Mouse (Mus musculus) heart, postnatal 0 days (tissue): Measurements from ENCODE around the gene Cldn4. TPM values are rescaled to one million over a fixed set of nuclear protein-coding genes. Genes with fewer than 3 reads are reported as not detected.
A peak's percentile ranks its signal among the peaks of the same experiment; 100 is the strongest.

Experiments
- ATAC-seq: fragments of 200-750 bp; cut with Nextera tagmentation; 2 replicates; pipeline ENCODE4 v1.8.0; 2017; ENCODE audit warnings: low read depth, moderate number of reproducible peaks, moderate library complexity; ENCODE audit not compliant: insufficient read depth
- DNase-seq: peaks from one replicate; pipeline ENCODE4 v3.0.0-alpha.2; 2016; ENCODE audit warnings: low spot score
- H3K27ac ChIP-seq: fragments of 300-500 bp; sonication (generic); 2 replicates; pipeline ENCODE4 v1.5.1; 2014; ENCODE audit warnings: low read depth, mild to moderate bottlenecking
- H3K27me3 ChIP-seq: fragments of 300-500 bp; sonication (generic); 2 replicates; pipeline ENCODE4 v1.6.1; 2014; ENCODE audit warnings: low read length, mixed read lengths; ENCODE audit not compliant: control insufficient read depth, insufficient read depth
- H3K36me3 ChIP-seq: fragments of 300-500 bp; sonication (generic); replicated peaks from 2 replicates; pipeline ENCODE4 v1.6.1; 2014; ENCODE audit warnings: low read length, mixed read lengths; ENCODE audit not compliant: control insufficient read depth, insufficient read depth
- H3K4me1 ChIP-seq: fragments of 300-500 bp; sonication (generic); 2 replicates; pipeline ENCODE4 v1.6.1; 2014; ENCODE audit warnings: antibody characterized with exemption; ENCODE audit not compliant: control insufficient read depth, insufficient read depth
- H3K4me2 ChIP-seq: fragments of 300-500 bp; sonication (generic); 2 replicates; pipeline ENCODE4 v1.6.1; 2014; ENCODE audit warnings: low read depth, mild to moderate bottlenecking, low read length, moderate library complexity
- H3K4me3 ChIP-seq: fragments of 300-500 bp; sonication (generic); 2 replicates; pipeline ENCODE4 v1.5.1; 2014; ENCODE audit warnings: low read depth, low read length
- H3K9ac ChIP-seq: fragments of 300-500 bp; sonication (generic); replicated peaks from 2 replicates; pipeline ENCODE4 v1.6.1; 2014; ENCODE audit warnings: low read depth, low read length, mixed read lengths
- H3K9me3 ChIP-seq: fragments of 300-500 bp; sonication (generic); replicated peaks from 2 replicates; pipeline ENCODE4 v1.6.1; 2016; ENCODE audit warnings: low read length; ENCODE audit not compliant: control insufficient read depth
- CTCF ChIP-seq: IDR thresholded peaks from 2 replicates; pipeline ENCODE4 v1.5.1; 2016; ENCODE audit warnings: antibody characterized with exemption, control low read depth, low read depth
- EP300 ChIP-seq: IDR thresholded peaks from 2 replicates; pipeline ENCODE4 v1.6.1; 2016; ENCODE audit warnings: antibody characterized with exemption, low read depth
- WGBS: fragments of 180-500 bp; shearing (Covaris S2); extraction: QIAGEN DNeasy Blood & Tissue Kit; methylation state at CpG from one replicate; pipeline ENCODE4 v1.1.7; 2014; 5-methylcytosine and 5-hydroxymethylcytosine counted together
- polyA plus RNA-seq: library from polyadenylated mRNA; unstranded; fragments of >200 nt; fragmentation: Nextera tagmentation; extraction: Ambion mirVana; gene quantifications from 2 replicates; pipeline ENCODE4 v1.2.1, GENCODE M21; 2015
- total RNA-seq: library from RNA; depleted of rRNA; stranded (reverse); fragments of >200 nt; gene quantifications from 2 replicates; pipeline ENCODE4 v1.2.3, GENCODE M21; 2014; ENCODE audit warnings: low replicate concordance

Gene Cldn4
- total and polyA plus RNA-seq, 2 experiments from 2014 or later: 10.2 TPM; not detected in 1

GRCm38 (mm10) chr5:134963546-134963945 is 16.8 kb upstream of the Cldn4 start:
- H3K36me3 ChIP-seq: no peaks in the 10 kb centered on the region
- TF ChIP-seq EP300: no peak
- peak; percentile 13; the same call in 1 of the 2 replicates for TF ChIP-seq CTCF
- no peaks in the 10 kb centered on the region for H3K9me3 ChIP-seq
- ATAC-seq: no peak
- H3K27ac ChIP-seq: no peak overlapping the region
- no peak overlapping the region for H3K4me3 ChIP-seq
- H3K4me2 ChIP-seq: no peak overlapping the region
- DNase-seq: peak; percentile 34
- peaks cover 16% of the 10 kb centered on the region for H3K27me3 ChIP-seq
- H3K4me1 ChIP-seq: peaks cover 7% of the 10 kb centered on the region; the same call in 1 of the 2 replicates
- WGBS: 25% methylated on average over 5 of the region's 5 CpGs
- no peak overlapping the region for H3K9ac ChIP-seq

- DNase-seq (no peak), ATAC-seq (no peak)
- H3K36me3 ChIP-seq: no peaks in the 10 kb centered on the region
- peaks cover 7% of the 10 kb centered on the region; the same call in 1 of the 2 replicates for H3K4me1 ChIP-seq
- H3K9me3 ChIP-seq: no peaks in the 10 kb centered on the region
- H3K4me2 ChIP-seq: no peak overlapping the region
- TF ChIP-seq EP300 (no peak), CTCF (no peak)
- no peak overlapping the region for H3K4me3 ChIP-seq
- H3K27ac ChIP-seq: no peak overlapping the region
- H3K9ac ChIP-seq: no peak overlapping the region
- WGBS: 92% methylated on average over 2 of the region's 2 CpGs
- H3K27me3 ChIP-seq: peaks cover 3% of the 10 kb centered on the region; the same call in 1 of the 2 replicates
These were observed 14.8 kb upstream of the Cldn4 start for GRCm38 (mm10) chr5:134961519-134961918.

- Histone ChIP-seq H3K9ac (no peak overlapping the region), H3K27me3 (no peaks in the 10 kb centered on the region), H3K27ac (no peak overlapping the region), H3K4me2 (no peak overlapping the region), H3K4me3 (no peak overlapping the region), H3K9me3 (no peaks in the 10 kb centered on the region), H3K4me1 (no peaks in the 10 kb centered on the region), H3K36me3 (no peaks in the 10 kb centered on the region)
- ATAC-seq (no peak), DNase-seq (no peak)
- no peak for TF ChIP-seq EP300
- TF ChIP-seq CTCF: no peak
- 84% methylated on average over 2 of the region's 2 CpGs for WGBS
These were observed 13.7 kb upstream of the Cldn4 start for GRCm38 (mm10) chr5:134960430-134960829.

- DNase-seq (peak; percentile 72), ATAC-seq (peak; percentile 89)
- TF ChIP-seq EP300 (peak; percentile 40; the same call in 1 of the 2 replicates), CTCF (no peak)
- Histone ChIP-seq H3K27ac (no peak overlapping the region), H3K27me3 (no peaks in the 10 kb centered on the region), H3K9me3 (no peaks in the 10 kb centered on the region), H3K4me3 (no peak overlapping the region), H3K9ac (no peak overlapping the region), H3K4me1 (no peaks in the 10 kb centered on the region), H3K4me2 (no peak overlapping the region), H3K36me3 (no peaks in the 10 kb centered on the region)
- 32% methylated on average over 7 of the region's 7 CpGs for WGBS
These were observed 12.4 kb upstream of the Cldn4 start for GRCm38 (mm10) chr5:134959114-134959513.

GRCm38 (mm10) chr5:134955491-134955890 is 8.8 kb upstream of the Cldn4 start:
- no peak for TF ChIP-seq EP300
- TF ChIP-seq CTCF: no peak
- no peak overlapping the region for H3K9ac ChIP-seq
- H3K4me3 ChIP-seq: no peak overlapping the region
- no peak overlapping the region for H3K4me2 ChIP-seq
- 43% methylated on average over 5 of the region's 5 CpGs for WGBS
- no peak overlapping the region for H3K27ac ChIP-seq
- no peaks in the 10 kb centered on the region for H3K27me3 ChIP-seq
- DNase-seq (no peak), ATAC-seq (no peak)
- H3K9me3 ChIP-seq: no peaks in the 10 kb centered on the region
- no peaks in the 10 kb centered on the region for H3K36me3 ChIP-seq
- H3K4me1 ChIP-seq: 0 out of 2 replicates have a peak, but pooled peaks cover 6% of the 10 kb centered on the region
